Mouse (Mus musculus) C2C12 (cell line): ENCODE measurements at regions not wholly inside any gene's neighbourhood (a gene's known extent, or its start where the extent isn't known, plus 50 kb on each side); places are given as distances from the start of the nearest gene placed in this dataset.

Experiments used
- H3K27me3 ChIP-seq: one replicate; pipeline ENCODE4 v1.6.1; 2011; ENCODE audit not compliant: control insufficient read depth, insufficient read depth, insufficient read length
- H3K36me3 ChIP-seq: one replicate; pipeline ENCODE4 v1.6.1; 2011; ENCODE audit not compliant: control insufficient read depth, insufficient read depth
- H3K4me3 ChIP-seq: one replicate; pipeline ENCODE4 v1.5.1; 2011; ENCODE audit warnings: mild to moderate bottlenecking, control low read depth; ENCODE audit not compliant: poor library complexity, insufficient read depth, severe bottlenecking
- H3K79me2 ChIP-seq: one replicate; pipeline ENCODE4 v1.6.1; 2011; ENCODE audit not compliant: control insufficient read depth, insufficient read depth
- H3K79me3 ChIP-seq: one replicate; pipeline ENCODE4 v1.6.1; 2011; ENCODE audit warnings: low read depth, control low read depth
- H3ac ChIP-seq: one replicate; pipeline ENCODE3; 2011; ENCODE audit warnings: low read depth; ENCODE audit not compliant: control insufficient read depth, insufficient read length
- CEBPB ChIP-seq: IDR thresholded peaks from one replicate; pipeline ENCODE4 v1.6.1; 2011; ENCODE audit warnings: low read depth, mild to moderate bottlenecking, control low read depth, moderate library complexity
- CTCF ChIP-seq: IDR thresholded peaks from one replicate; pipeline ENCODE4 v1.5.1; 2011; ENCODE audit not compliant: control insufficient read depth, insufficient read depth, insufficient read length
- FOSL1 ChIP-seq: IDR thresholded peaks from one replicate; pipeline ENCODE4 v1.8.0; 2011; ENCODE audit warnings: mild to moderate bottlenecking, low read length; ENCODE audit not compliant: poor library complexity, insufficient read depth, severe bottlenecking
- MAX ChIP-seq: IDR thresholded peaks from one replicate; pipeline ENCODE4 v1.6.1; 2011; ENCODE audit warnings: mild to moderate bottlenecking, control low read depth
- MYOD1 ChIP-seq: IDR thresholded peaks from one replicate; pipeline ENCODE4 v1.6.1; 2011; ENCODE audit warnings: low read depth; ENCODE audit not compliant: control insufficient read depth, insufficient read length
- MYOG ChIP-seq: IDR thresholded peaks from one replicate; pipeline ENCODE4 v1.6.1; 2011; ENCODE audit not compliant: control insufficient read depth, insufficient read length; ENCODE audit errors: extremely low read depth
- USF1 ChIP-seq: IDR thresholded peaks from one replicate; pipeline ENCODE4 v1.6.1; 2011; ENCODE audit warnings: low read depth, mild to moderate bottlenecking, control low read depth, moderate library complexity

- Histone ChIP-seq H3K79me3 (no peaks in the 10 kb centered on the region), H3K27me3 (no peaks in the 10 kb centered on the region), H3ac (no peak overlapping the region), H3K79me2 (no peaks in the 10 kb centered on the region), H3K4me3 (no peak overlapping the region), H3K36me3 (no peaks in the 10 kb centered on the region)
- TF ChIP-seq CEBPB (no peak), FOSL1 (no peak), MYOD1 (no peak), MAX (no peak)
Observed at GRCm38 (mm10) chrX:11861892-11862291, 298.3 kb downstream of the Bcor start.

DNA sequence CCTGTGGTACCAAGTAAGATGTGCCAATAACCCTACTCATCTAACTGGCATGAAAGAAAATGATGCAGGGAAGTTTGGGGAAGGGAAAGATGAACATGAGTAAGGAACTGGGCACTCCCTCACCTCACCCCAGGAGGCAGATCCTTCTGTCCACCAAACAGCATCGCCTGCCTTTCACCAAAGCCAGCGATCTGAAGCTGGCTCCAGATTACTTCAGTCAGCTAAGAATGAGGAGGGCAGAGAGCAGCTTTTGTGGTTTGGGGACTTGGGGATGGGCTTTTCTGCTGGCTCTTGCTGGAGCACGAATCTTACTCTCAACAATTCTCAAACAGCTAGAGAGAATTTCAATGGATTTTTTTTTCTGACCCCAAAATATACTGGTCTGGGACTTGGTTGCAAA lies 297.0 kb downstream of the Bcor start:
- H3K79me3 ChIP-seq = no peaks in the 10 kb centered on the region
- H3K36me3 ChIP-seq = no peaks in the 10 kb centered on the region
- H3K79me2 ChIP-seq = no peaks in the 10 kb centered on the region
- no peak overlapping the region for H3ac ChIP-seq
- TF ChIP-seq MYOD1 (no peak), CEBPB (no peak)
- H3K27me3 ChIP-seq = no peaks in the 10 kb centered on the region
- H3K4me3 ChIP-seq = no peak overlapping the region

- Histone ChIP-seq H3K36me3 (no peaks in the 10 kb centered on the region), H3K79me3 (no peaks in the 10 kb centered on the region), H3K27me3 (no peaks in the 10 kb centered on the region), H3ac (no peak overlapping the region), H3K4me3 (no peak overlapping the region), H3K79me2 (no peaks in the 10 kb centered on the region)
- TF ChIP-seq MYOD1 (no peak), MYOG (no peak), MAX (no peak), USF1 (no peak), CTCF (no peak), CEBPB (no peak), FOSL1 (no peak)
Observed at GRCm38 (mm10) chrX:11873913-11874312, 286.2 kb downstream of the Bcor start.

GRCm38 (mm10) chrX:11876636-11877035 lies 283.5 kb downstream of the Bcor start:
- Histone ChIP-seq H3K27me3 (no peaks in the 10 kb centered on the region), H3K36me3 (no peaks in the 10 kb centered on the region), H3K79me3 (no peaks in the 10 kb centered on the region), H3K79me2 (no peaks in the 10 kb centered on the region), H3K4me3 (no peak overlapping the region), H3ac (no peak overlapping the region)
- TF ChIP-seq CEBPB (no peak), CTCF (no peak), FOSL1 (no peak), MAX (no peak), MYOD1 (no peak), USF1 (no peak), MYOG (no peak)

DNA sequence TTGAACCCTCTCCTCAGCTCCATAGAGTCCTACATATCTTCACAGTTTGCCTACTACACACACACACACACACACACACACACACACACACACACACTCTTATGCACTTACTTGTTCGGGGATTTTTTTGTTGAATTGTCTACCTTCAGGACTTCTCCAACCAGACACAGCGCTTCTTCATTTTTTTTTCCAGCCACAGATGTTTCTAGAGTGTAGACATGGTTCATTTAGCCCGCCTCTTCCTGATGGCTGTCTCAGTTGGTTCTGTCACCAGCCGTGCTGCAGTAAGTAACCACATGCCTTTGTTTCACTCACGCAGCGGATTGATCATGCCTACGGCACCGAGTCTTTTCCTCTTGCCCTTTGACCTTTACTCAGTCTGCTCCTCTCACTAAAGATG lies 282.1 kb downstream of the Bcor start:
- no peaks in the 10 kb centered on the region for H3K36me3 ChIP-seq
- H3K79me2 ChIP-seq = no peaks in the 10 kb centered on the region
- no peaks in the 10 kb centered on the region for H3K79me3 ChIP-seq
- H3K27me3 ChIP-seq = no peaks in the 10 kb centered on the region
- TF ChIP-seq CEBPB (no peak), MYOG (no peak), MAX (no peak), USF1 (no peak), CTCF (no peak), FOSL1 (no peak), MYOD1 (no peak)
- H3ac ChIP-seq = no peak overlapping the region
- no peak overlapping the region for H3K4me3 ChIP-seq

DNA sequence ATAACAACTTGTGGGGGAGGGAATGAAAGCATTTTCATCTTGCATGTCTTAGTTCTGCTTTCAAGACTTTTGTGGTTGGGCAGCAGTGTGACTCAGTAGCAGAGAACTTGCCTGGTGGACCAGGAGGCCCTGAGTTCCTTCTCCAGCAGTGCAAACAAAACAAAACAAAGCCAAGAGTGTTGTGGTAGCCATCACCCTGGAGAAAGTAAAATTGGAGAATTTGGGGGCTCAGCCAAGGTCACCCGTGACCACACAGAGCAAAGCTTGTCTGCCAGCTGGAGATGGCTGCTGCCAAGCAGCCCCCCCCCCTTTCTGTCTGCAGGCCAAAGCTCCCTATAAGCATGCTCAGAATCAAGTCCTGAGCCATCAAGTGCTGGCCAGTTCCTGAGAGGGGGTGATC lies 279.2 kb downstream of the Bcor start:
- Histone ChIP-seq H3K27me3 (no peaks in the 10 kb centered on the region), H3K79me3 (no peaks in the 10 kb centered on the region), H3K4me3 (no peak overlapping the region), H3K36me3 (no peaks in the 10 kb centered on the region), H3K79me2 (no peaks in the 10 kb centered on the region), H3ac (no peak overlapping the region)
- TF ChIP-seq MYOD1 (peak; percentile 13), MAX (no peak), FOSL1 (peak; percentile 23), MYOG (no peak)
